Mouse (Mus musculus) forebrain, embryonic 14.5 days (tissue): ENCODE measurements at regions not wholly inside any gene's neighbourhood (a gene's known extent, or its start where the extent isn't known, plus 50 kb on each side); places are given as distances from the start of the nearest gene placed in this dataset.
"Not testable (repeated sequence)": the region's sequence is repeated elsewhere in the genome, so short reads cannot be mapped to it uniquely, and the experiment has no call there.

Source experiments
- ATAC-seq: fragments of 200-750 bp; cut with Nextera tagmentation; 2 replicates; pipeline ENCODE4 v1.8.0; 2017; ENCODE audit warnings: mild to moderate bottlenecking, moderate library complexity
- DNase-seq: peaks from one replicate; pipeline ENCODE4 v3.0.0-alpha.2; 2015; ENCODE audit warnings: low spot score
- H3K27ac ChIP-seq: fragments of 300-500 bp; sonication (generic); 2 replicates; pipeline ENCODE4 v1.5.1; 2014; ENCODE audit warnings: low read depth, mild to moderate bottlenecking, control low read depth, low read length, moderate library complexity
- H3K27me3 ChIP-seq: fragments of 300-500 bp; sonication (generic); replicated peaks from 2 replicates; pipeline ENCODE4 v1.6.1; 2014; ENCODE audit warnings: low read length, control low read depth, mixed read lengths; ENCODE audit not compliant: control insufficient read depth, insufficient read depth
- H3K36me3 ChIP-seq: fragments of 300-500 bp; sonication (generic); 2 replicates; pipeline ENCODE4 v1.6.1; 2014; ENCODE audit warnings: low read length, control low read depth; ENCODE audit not compliant: control insufficient read depth, insufficient read depth
- H3K4me1 ChIP-seq: fragments of 300-500 bp; sonication (generic); 2 replicates; pipeline ENCODE4 v1.6.1; 2014; ENCODE audit warnings: antibody characterized with exemption, low read length, control low read depth; ENCODE audit not compliant: control insufficient read depth, insufficient read depth
- H3K4me2 ChIP-seq: fragments of 300-500 bp; sonication (generic); 2 replicates; pipeline ENCODE4 v1.6.1; 2014; ENCODE audit warnings: mild to moderate bottlenecking, control low read depth, low read length
- H3K4me3 ChIP-seq: fragments of 300-500 bp; sonication (generic); 2 replicates; pipeline ENCODE4 v1.5.1; 2014; ENCODE audit warnings: low read depth, low read length, control low read depth
- H3K9ac ChIP-seq: fragments of 300-500 bp; sonication (generic); 2 replicates; pipeline ENCODE4 v1.6.1; 2014; ENCODE audit warnings: mild to moderate bottlenecking, low read length, control low read depth, moderate library complexity
- H3K9me3 ChIP-seq: fragments of 300-500 bp; sonication (generic); replicated peaks from 2 replicates; pipeline ENCODE4 v1.6.1; 2016; ENCODE audit warnings: low read length, control low read depth, mixed read lengths; ENCODE audit not compliant: control insufficient read depth
- WGBS: fragments of 180-500 bp; shearing (Covaris S2); extraction: QIAGEN DNeasy Blood & Tissue Kit; methylation state at CpG from one replicate; pipeline ENCODE4 v1.1.7; 2014; 5-methylcytosine and 5-hydroxymethylcytosine counted together

DNA sequence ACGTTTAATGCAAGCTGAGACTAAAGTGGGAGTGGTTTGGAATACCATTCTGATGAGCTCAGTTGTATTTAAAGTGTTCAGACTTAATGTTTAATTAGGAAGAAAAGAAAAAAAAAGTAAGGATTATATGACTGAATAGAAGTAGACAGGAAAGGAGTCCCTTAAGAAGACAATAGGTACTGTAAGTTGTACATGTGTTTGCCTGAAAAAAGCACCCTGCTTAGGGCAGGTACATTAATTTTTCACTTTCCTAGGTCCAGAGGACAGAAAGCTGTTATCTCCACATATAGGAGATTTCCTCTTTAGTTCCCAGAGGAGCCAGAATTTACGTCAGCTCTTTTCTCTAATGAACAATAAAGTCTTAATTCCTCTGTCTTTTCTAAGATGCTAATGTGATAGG, 58.5 kb downstream of the Olfr987 start:
- Histone ChIP-seq H3K27me3 (no peaks in the 10 kb centered on the region), H3K36me3 (no peaks in the 10 kb centered on the region), H3K4me2 (no peak overlapping the region), H3K9me3 (no peaks in the 10 kb centered on the region), H3K4me3 (no peak overlapping the region), H3K27ac (no peak overlapping the region), H3K4me1 (peaks cover 6% of the 10 kb centered on the region), H3K9ac (no peak overlapping the region)
- DNase-seq (peak; percentile 10), ATAC-seq (no peak)
- WGBS = 6% methylated on average over 2 of the region's 2 CpGs

DNA sequence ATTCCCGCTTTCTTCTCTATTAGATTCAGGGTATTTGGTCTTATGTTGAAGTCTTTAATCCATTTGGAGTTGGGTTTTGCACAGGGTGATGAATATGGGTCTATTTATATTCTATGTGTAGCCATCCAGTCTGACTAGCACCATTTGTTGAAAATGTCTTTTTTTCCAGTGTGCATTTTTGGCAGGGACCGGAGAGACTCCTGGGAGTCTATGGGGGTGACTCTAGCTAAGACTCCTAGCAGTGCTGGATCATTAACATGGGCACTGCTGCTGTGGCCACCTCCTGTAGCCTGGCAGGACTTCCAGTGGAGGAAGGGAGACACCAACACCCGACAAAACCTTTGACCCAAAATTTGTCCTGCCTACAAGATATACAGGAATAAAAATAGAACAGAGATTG, 61.0 kb downstream of the Olfr987 start:
- no peak overlapping the region for H3K4me3 ChIP-seq
- 87% methylated on average over 3 of the region's 3 CpGs for whole genome bisulfite sequencing
- no peaks in the 10 kb centered on the region for H3K27me3 ChIP-seq
- H3K9me3 ChIP-seq = no peaks in the 10 kb centered on the region
- peaks cover 3% of the 10 kb centered on the region; the same call in 1 of the 2 replicates for H3K4me1 ChIP-seq
- ATAC-seq (no peak), DNase-seq (no peak)
- no peak overlapping the region for H3K4me2 ChIP-seq
- no peak overlapping the region for H3K9ac ChIP-seq
- H3K36me3 ChIP-seq = no peaks in the 10 kb centered on the region
- no peak overlapping the region for H3K27ac ChIP-seq

DNA sequence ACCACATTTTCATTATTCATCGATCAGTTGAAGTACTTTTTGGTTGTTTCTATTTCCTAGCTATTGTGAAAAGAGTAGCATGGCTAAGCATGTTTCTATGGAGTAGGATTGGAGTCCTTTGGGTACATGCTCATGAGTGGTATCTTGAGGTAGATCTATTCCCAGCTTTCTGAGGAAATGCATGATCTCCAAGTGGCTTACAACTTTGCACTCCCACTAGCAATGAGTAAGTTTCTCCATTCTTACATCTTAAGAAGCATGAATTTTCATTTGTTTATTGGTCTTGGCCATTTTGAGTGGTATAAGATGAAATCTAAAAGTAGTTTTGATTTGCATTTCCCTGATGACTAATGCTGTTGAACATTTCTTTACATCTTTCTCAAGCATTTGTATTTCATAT, 61.7 kb downstream of the Olfr987 start:
- Histone ChIP-seq H3K4me2 (no peak overlapping the region), H3K9ac (no peak overlapping the region), H3K36me3 (no peaks in the 10 kb centered on the region), H3K27ac (no peak overlapping the region), H3K9me3 (no peaks in the 10 kb centered on the region), H3K4me1 (peaks cover 3% of the 10 kb centered on the region; the same call in 1 of the 2 replicates), H3K27me3 (no peaks in the 10 kb centered on the region), H3K4me3 (no peak overlapping the region)
- no peak for ATAC-seq
- DNase-seq = no peak
- WGBS = 93% methylated on average over 1 of the region's 1 CpGs

DNA sequence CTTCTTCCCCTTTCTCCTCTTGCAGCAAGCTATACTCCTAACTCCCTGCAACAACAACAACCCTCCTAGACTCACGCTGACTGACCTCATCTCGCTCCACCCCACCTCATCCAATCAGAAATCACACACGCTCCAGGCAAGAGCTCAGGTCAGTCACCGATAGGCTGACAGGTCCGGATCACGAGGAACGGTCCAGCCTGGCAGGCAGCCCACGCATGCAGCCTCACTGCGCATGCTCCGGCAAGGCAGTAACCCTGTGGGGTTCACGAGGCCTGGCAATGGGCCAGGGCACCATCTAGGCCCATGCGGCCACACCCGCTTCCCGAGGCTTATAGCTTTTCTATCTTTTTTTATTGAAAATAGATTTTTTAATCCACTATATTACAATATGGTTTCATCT, 69.8 kb upstream of the Lrrc55 start:
- H3K9me3 ChIP-seq, H3K27ac ChIP-seq, H3K4me2 ChIP-seq, H3K36me3 ChIP-seq, H3K9ac ChIP-seq, H3K4me3 ChIP-seq, ATAC-seq, H3K4me1 ChIP-seq, DNase-seq, H3K27me3 ChIP-seq: not testable (repeated sequence)
- WGBS = 89% methylated on average over 14 of the region's 14 CpGs

DNA sequence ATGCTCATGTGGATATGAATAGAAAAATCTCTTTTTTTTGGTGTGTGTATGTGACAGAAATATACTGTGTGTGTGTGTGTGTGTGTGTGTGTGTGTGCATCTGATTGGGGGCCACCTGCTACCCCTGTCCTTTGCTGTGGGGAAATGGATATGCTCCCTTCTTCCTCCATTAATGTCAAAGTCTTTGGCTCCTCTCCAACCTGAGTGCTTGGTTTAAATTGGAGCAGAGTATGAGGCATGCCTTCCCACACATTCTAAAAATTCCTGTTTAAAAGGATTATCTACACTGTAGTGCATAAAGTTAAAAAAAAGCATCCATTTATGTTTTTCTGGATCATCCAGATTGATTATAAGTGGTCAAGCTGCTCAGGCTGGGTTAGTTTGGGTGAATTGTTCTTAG, 68.7 kb upstream of the Lrrc55 start:
- Histone ChIP-seq H3K4me2 (no peak overlapping the region), H3K27ac (no peak overlapping the region), H3K9me3 (no peaks in the 10 kb centered on the region), H3K4me1 (no peaks in the 10 kb centered on the region), H3K4me3 (no peak overlapping the region), H3K27me3 (no peaks in the 10 kb centered on the region), H3K9ac (no peak overlapping the region), H3K36me3 (no peaks in the 10 kb centered on the region)
- ATAC-seq (no peak), DNase-seq (no peak)

GRCm38 (mm10) chr2:85265037-85265524, 68.1 kb upstream of the Lrrc55 start:
- Histone ChIP-seq H3K27ac (no peak overlapping the region), H3K36me3 (no peaks in the 10 kb centered on the region), H3K9ac (no peak overlapping the region), H3K9me3 (no peaks in the 10 kb centered on the region), H3K4me3 (no peak overlapping the region), H3K27me3 (no peaks in the 10 kb centered on the region), H3K4me1 (no peaks in the 10 kb centered on the region), H3K4me2 (no peak overlapping the region)
- ATAC-seq (no peak), DNase-seq (no peak)
- whole genome bisulfite sequencing = 59% methylated on average over 2 of the region's 2 CpGs

- Histone ChIP-seq H3K9ac (no peak overlapping the region), H3K4me3 (no peak overlapping the region), H3K9me3 (no peaks in the 10 kb centered on the region), H3K27me3 (no peaks in the 10 kb centered on the region), H3K4me2 (no peak overlapping the region), H3K4me1 (peaks cover 4% of the 10 kb centered on the region), H3K27ac (no peak overlapping the region), H3K36me3 (no peaks in the 10 kb centered on the region)
- WGBS = 90% methylated on average over 3 of the region's 3 CpGs
- DNase-seq (no peak), ATAC-seq (no peak)
Measured at GRCm38 (mm10) chr2:85257356-85257755, 60.4 kb upstream of the Lrrc55 start.

GRCm38 (mm10) chr2:85255610-85256009, 58.6 kb upstream of the Lrrc55 start:
- H3K4me2 ChIP-seq = no peak overlapping the region
- 87% methylated on average over 2 of the region's 2 CpGs for WGBS

GRCm38 (mm10) chr2:85252343-85253285, 55.6 kb upstream of the Lrrc55 start:
- Histone ChIP-seq H3K4me2 (no peak overlapping the region), H3K4me1 (peaks cover 5% of the 10 kb centered on the region), H3K27me3 (no peaks in the 10 kb centered on the region), H3K9me3 (no peaks in the 10 kb centered on the region), H3K36me3 (no peaks in the 10 kb centered on the region), H3K27ac (no peak overlapping the region), H3K4me3 (no peak overlapping the region), H3K9ac (no peak overlapping the region)
- DNase-seq (peak; percentile 15), ATAC-seq (no peak)
- 37% methylated on average over 16 of the region's 16 CpGs for WGBS

More at GRCm38 (mm10) chr2:85255610-85256009, 58.6 kb upstream of the Lrrc55 start:
- Histone ChIP-seq H3K9me3 (no peaks in the 10 kb centered on the region), H3K27ac (no peak overlapping the region), H3K36me3 (no peaks in the 10 kb centered on the region), H3K4me3 (no peak overlapping the region), H3K4me1 (peaks cover 5% of the 10 kb centered on the region), H3K9ac (no peak overlapping the region), H3K27me3 (no peaks in the 10 kb centered on the region)
- DNase-seq (no peak), ATAC-seq (no peak)
